Mouse (Mus musculus): ENCODE measurements around the gene Nrap.

Nrap gene

GRCm38 (mm10) chr19:56389879-56390278 lies at the start of gene Nrap:
Nrap (minus strand) TSS chr19:56390037.
- CTCF ChIA-PET: no interaction called here

DNA sequence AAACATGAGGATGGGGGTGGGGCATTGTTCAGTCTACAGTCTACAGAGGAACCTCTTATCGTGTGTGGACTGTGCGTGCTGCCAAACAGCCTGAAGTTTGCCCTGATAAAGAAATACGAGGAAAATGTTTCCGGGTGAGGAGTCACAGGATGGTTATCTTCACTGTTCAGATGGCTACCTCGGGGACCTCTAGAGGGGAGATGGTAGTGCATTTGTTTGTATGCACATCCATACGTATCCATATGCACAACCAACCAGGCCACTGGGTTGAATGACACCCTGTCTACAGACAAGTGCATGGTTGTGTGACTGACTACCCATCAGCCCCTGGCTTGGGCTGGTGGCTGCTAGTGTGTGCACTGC lies 49.2 kb upstream of the Nrap start:
- CTCF ChIA-PET: no interaction called here

DNA sequence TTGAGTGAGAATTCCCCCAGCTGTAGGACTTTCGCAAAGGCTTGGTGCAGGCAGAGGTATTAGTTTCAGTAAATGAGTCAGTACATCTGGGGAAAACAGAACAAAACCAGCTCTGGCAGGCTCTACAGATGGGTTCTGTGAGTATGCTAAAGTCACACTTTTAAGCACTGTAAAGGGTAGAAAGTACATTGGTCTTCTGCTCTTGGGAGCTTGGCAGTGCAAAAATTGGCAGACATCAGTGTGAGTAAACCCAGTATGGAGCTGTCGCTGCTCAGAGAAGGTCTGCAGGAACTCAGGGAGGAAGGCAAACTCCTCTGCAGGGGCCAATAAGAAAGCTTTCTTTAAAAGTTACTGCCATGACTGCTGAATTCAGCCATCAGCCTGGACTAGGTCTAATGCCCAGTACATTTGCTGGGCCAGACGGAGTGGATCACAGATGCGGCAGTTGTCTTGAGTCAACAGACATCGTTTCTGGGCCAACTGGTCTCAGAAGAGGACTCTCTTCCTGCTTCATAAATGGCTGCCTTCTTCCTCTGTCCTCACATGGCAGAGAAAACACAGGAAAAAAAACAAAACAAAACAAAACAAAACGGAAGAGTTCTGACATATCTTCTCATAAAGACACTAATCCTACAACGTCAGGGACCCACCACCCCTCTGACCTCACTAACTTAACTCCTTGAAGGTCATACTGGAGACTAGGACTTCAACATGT lies 48.7 kb upstream of the Nrap start:
- CTCF ChIA-PET: no interaction called here

DNA sequence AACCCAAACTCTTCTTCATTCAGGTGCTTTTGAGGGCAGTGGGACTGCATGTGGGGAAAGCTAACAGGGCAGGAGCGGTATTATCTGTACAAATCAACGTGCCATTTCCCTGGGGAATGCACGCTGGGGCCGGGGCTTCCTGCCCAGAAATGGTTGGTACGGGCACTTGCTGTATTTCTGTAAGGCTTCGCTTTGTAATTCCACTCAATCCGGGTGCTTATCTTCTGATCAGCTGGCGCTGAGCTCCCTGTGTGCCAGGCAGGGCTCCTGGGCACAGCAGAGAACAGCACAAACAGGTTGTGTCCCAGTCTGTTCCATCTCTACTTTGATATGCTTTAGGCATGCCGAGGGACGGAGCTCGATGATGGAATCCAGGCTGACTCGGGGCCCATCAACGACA lies 46.5 kb upstream of the Nrap start:
- CTCF ChIA-PET: no interaction called here

- CTCF ChIA-PET: no interaction called here
Measured at GRCm38 (mm10) chr19:56433581-56433980, 43.7 kb upstream of the Nrap start.

DNA sequence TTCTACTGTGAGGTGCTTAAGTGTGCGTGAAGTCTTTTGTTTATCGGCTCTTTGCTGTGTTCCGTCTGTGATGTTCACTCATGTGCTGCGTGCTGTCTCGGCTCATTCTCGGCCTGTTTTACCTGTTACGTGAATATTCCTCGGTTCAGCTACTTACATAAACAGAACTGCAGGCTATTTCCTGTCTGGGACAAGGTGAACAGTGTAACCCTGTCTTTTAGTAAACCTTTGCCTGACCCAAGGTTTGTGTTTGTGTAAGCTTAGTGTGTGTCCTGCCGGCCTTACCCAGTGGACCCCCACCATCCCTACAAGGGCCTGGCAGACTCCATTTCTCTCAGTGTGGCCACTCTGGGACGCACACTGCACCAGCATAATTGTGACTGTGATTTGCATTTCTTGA lies 42.9 kb upstream of the Nrap start:
- CTCF ChIA-PET: no interaction called here

DNA sequence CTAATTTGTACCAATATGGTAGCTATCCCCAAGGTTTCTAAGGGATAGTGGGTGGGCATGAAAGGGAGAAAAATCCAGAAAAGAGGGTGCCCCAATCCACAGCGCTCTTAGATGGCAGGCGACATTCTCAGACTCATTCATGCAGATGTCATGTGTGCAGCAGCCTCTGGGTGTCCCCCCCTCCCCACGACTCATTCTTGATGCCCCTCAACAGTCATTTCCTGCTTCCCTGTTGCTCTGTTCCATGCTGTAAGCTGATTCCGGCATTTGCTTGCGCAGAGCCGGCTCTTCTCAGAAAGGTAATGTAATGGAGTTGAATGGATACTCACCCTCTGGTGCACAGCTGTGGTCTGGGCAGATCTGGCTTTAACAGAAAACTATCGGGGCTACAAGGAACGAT lies 40.5 kb upstream of the Nrap start:
- CTCF ChIA-PET: no interaction called here

DNA sequence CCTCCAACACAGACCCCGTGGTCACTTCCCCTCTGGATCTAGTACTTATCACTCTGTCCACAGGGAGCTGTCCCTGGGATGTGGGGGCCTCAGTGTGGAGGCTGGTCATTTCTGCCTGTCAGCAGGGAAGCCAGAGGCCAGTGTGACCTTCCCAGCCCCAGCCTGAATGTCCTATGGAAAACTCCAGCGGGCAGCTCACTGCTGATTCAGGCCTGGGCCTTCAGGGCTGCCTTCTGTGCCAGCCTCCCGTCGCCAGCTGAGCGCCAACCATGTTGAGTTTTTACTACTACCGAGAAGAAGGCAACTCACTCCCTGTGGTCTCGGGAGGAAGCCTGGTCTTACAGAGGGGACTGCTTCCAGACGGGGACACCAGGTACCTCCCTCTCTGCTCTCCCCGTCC lies 35.7 kb upstream of the Nrap start:
- CTCF ChIA-PET: interaction anchor here (0.6 to 0.9 kb wide), 2 partner anchors 21 to 506 kb away, joined by 3 to 5 read pairs; no protein-coding TSS in a partner anchor

DNA sequence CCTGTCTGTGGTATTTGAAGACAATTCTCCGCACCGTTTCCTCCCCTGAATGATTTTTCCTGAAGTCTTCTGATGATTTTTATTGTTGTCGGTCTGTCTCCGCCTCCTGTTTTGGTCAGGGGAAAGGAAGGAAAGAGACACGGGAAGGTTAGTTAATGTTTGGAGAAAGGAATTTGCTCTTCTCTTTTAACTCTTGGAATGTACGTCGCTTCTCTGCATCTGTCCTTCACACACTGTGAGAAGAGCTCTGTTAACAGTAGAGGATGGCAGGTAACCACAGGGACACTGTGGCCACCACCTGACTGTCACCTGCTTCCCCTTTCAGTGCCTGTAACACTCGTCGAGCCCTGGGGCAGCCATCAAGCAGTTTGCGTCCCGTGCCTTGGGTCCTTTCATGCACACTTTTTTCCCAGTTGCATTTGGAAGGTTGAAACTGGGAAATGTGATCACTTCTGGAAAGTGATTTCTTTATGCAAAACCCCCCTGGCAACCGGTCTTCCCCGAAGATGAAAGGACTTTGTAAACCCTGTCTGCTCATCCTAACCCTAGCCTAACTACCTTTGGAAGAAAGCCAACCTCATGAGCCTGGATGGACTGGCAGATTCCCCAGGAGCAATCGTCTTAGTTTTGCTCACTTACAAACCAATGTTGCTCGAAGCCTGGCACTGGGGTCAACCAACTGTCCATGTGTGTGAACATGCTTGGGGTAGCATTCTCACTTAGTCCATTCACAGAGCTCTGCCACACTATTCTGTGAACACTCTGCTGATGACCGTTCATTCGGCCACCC lies 35.0 kb upstream of the Nrap start:
- CTCF ChIA-PET: interaction anchor here (0.5 kb wide), 1 partner anchor 872 kb away, joined by 3 read pairs; no protein-coding TSS in a partner anchor

GRCm38 (mm10) chr19:56423370-56423769 lies 33.5 kb upstream of the Nrap start:
- CTCF ChIA-PET: no interaction called here

DNA sequence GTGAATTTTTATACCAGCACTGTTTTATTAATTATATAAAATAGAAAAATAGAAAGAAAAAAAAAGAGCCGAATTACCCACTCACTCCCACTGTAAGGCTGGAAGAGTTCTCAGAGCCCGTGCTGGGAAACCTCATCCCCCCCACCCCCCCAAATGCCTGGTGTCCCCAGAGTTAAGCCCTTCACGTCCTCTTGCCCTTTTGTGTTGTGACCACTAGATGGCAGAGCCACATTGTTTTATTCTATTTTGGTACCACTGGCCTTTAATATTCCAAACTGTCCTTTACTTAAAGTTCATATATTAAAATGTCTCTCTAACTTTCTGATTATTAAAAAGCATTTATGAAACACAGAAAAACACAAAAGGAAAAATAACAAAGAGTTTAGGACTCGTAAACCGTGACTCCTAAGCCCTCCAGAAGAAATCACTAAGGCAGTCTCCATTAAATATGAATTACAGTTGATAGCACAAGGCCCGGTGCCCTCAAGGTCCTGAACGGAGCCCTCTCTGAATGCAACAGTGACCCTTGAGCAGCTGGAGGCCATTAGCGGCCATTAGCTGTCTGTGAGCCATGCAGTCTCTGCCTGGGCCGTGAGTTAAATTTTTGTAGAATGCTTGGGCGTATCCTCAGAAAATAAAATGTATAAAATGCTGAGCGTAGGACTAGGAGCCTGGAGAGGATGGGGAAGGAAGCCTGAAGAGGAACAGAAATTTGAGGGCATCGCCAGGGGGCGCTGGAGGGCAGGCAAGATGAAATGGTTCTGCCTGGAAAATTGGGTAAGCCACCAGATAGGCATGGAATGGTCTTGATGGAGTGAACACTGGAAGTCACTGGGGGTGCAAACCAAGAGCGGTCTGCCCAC lies 32.9 kb upstream of the Nrap start:
- CTCF ChIA-PET: no interaction called here

- CTCF ChIA-PET: interaction anchor here (0.6 kb wide), 2 partner anchors 11 to 39 kb away, joined by 3 to 6 read pairs; no protein-coding TSS in a partner anchor
Measured at GRCm38 (mm10) chr19:56420345-56420744, 30.5 kb upstream of the Nrap start.

GRCm38 (mm10) chr19:56419452-56419851 lies 29.6 kb upstream of the Nrap start:
- CTCF ChIA-PET: no interaction called here

DNA sequence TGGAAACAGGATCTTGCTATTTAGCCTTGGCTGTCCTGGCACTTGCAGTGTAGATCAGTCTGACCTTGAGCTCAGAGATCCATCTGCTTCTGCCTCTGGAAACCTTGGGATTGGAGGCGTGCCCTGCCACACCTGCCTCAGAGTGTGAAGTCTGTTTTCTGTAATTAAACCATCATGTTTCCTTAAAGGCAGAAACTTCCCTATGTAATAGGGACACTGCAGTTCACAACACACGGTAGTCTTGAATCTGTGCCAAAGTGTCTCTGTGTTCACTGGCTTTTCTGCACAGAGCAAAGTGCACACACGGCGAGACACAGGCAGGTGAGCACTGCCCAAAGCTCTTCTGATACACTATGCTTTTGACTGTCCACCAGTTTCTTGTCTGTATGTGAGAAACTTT lies 28.6 kb upstream of the Nrap start:
- CTCF ChIA-PET: no interaction called here

DNA sequence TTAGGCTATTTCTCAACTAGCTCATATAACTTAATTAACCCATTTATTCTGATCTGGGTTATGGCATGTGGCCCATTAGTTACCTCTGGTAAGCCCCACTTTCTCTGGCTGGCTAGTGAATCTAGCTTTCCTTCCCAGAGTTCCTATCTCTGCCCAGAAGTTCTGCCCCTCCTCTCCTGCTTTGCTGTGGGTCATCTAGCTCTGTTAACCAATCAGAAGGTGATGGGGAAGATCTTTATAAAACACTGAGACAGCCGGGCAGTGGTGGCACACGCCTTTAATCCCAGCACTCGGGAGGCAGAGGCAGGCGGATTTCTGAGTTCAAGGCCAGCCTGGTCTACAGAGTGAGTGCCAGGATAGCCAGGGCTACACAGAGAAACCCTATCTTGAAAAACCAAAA lies 20.0 kb upstream of the Nrap start:
- CTCF ChIA-PET: interaction anchor here (0.7 kb wide), 1 partner anchor 10 kb away, joined by 3 read pairs; no protein-coding TSS in a partner anchor

GRCm38 (mm10) chr19:56406581-56406980 lies 16.7 kb upstream of the Nrap start:
- CTCF ChIA-PET: interaction anchor here (0.6 kb wide), 2 partner anchors 66 to 1103 kb away, joined by 3 read pairs; no protein-coding TSS in a partner anchor

GRCm38 (mm10) chr19:56405824-56406223 lies 16.0 kb upstream of the Nrap start:
- CTCF ChIA-PET: no interaction called here

GRCm38 (mm10) chr19:56401864-56402263 lies 12.0 kb upstream of the Nrap start:
- CTCF ChIA-PET: no interaction called here

DNA sequence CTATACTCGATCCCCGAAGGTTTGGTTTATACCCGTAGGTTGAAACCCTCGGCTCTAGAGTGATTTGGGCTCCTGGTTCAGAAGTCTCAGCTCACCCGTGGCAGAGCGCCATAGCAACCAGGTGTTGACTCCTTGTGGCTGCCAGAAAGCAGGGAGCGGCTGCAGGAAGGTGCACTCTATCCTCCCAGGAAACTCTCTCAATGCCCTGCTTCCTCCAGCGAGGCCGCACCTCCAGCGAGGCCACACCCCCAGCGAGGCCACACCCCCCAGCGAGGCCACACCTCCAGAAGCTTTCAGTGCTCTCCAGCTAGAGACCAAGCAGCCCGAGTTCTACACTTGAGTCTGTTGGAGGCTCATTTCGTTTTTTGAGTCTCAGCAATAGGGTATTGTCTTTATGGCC lies 10.4 kb upstream of the Nrap start:
- CTCF ChIA-PET: no interaction called here

GRCm38 (mm10) chr19:56398528-56398795 lies 8.6 kb upstream of the Nrap start:
- CTCF ChIA-PET: no interaction called here

GRCm38 (mm10) chr19:56397663-56398527 lies 8.1 kb upstream of the Nrap start:
- CTCF ChIA-PET: no interaction called here
